Mouse (Mus musculus) intestine, embryonic 16.5 days (tissue): ENCODE data around the gene Cdc25b. TPM values are rescaled to one million over a fixed set of nuclear protein-coding genes. Genes with fewer than 3 reads are reported as not detected.

Experiments
- ATAC-seq: fragments of 200-750 bp; cut with Nextera tagmentation; 2 replicates; pipeline ENCODE4 v1.8.0; 2017; ENCODE audit warnings: moderate TSS enrichment, moderate library complexity
- H3K27ac ChIP-seq: fragments of 300-500 bp; sonication (generic); 2 replicates; pipeline ENCODE4 v1.5.1; 2014; ENCODE audit warnings: mild to moderate bottlenecking, low read length
- H3K27me3 ChIP-seq: fragments of 300-500 bp; sonication (generic); replicated peaks from 2 replicates; pipeline ENCODE4 v1.6.1; 2014; ENCODE audit warnings: low read length, control low read depth, mixed read lengths; ENCODE audit not compliant: control insufficient read depth, insufficient read depth
- H3K36me3 ChIP-seq: fragments of 300-500 bp; sonication (generic); 2 replicates; pipeline ENCODE4 v1.6.1; 2014; ENCODE audit warnings: low read length, control low read depth; ENCODE audit not compliant: control insufficient read depth, insufficient read depth
- H3K4me1 ChIP-seq: fragments of 300-500 bp; sonication (generic); 2 replicates; pipeline ENCODE4 v1.6.1; 2014; ENCODE audit warnings: low read length, control low read depth, mixed read lengths; ENCODE audit not compliant: control insufficient read depth, insufficient read depth
- H3K4me2 ChIP-seq: fragments of 300-500 bp; sonication (generic); 2 replicates; pipeline ENCODE4 v1.6.1; 2014; ENCODE audit warnings: low read depth, low read length, control low read depth
- H3K4me3 ChIP-seq: fragments of 300-500 bp; sonication (generic); 2 replicates; pipeline ENCODE4 v1.5.1; 2014; ENCODE audit warnings: mild to moderate bottlenecking, low read length
- H3K9ac ChIP-seq: fragments of 300-500 bp; sonication (generic); 2 replicates; pipeline ENCODE4 v1.6.1; 2014; ENCODE audit warnings: low read depth, low read length
- H3K9me3 ChIP-seq: fragments of 300-500 bp; sonication (generic); 2 replicates; pipeline ENCODE4 v1.6.1; 2016; ENCODE audit warnings: low read length, control low read depth; ENCODE audit not compliant: control insufficient read depth
- WGBS: fragments of 180-500 bp; shearing (Covaris S2); extraction: QIAGEN DNeasy Blood & Tissue Kit; methylation state at CpG from one replicate; pipeline ENCODE4 v1.1.7; 2014; 5-methylcytosine and 5-hydroxymethylcytosine counted together
- polyA plus RNA-seq: library from polyadenylated mRNA; unstranded; fragments of >200 nt; fragmentation: Nextera tagmentation; extraction: Ambion mirVana; gene quantifications from 2 replicates; pipeline ENCODE4 v1.2.1, GENCODE M21; 2015

Gene Cdc25b
- polyA plus RNA-seq, 1 experiment from 2014 or later, result 46.4 TPM

DNA sequence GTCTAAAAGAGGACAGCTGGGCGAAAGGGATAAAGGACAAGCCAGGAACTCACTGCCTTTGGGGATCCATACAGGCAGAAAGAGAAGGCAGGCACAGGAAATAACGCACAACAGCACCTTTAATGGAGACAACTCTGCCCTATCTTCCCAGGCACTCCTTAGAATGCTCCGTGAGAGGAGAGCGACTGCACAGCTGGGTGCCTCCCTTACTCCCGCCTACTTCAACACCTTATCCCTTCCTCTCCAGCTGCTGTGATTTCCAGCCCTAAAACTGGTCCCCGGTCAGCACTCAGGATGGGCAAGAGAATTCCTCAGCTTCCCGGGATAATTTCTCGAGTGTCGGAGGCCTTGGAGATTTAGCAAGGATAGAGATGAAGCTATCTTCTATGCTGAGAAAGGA is 15.8 kb upstream of the Cdc25b start:
- Histone ChIP-seq H3K27me3 (peaks cover 5% of the 10 kb centered on the region; the same call in 1 of the 2 replicates), H3K36me3 (no peaks in the 10 kb centered on the region), H3K9ac (peak overlapping the region; percentile 46; the same call in 1 of the 2 replicates), H3K27ac (no peak overlapping the region), H3K4me3 (peak overlapping the region; percentile 26; the same call in 1 of the 2 replicates), H3K9me3 (no peaks in the 10 kb centered on the region), H3K4me1 (peaks cover 13% of the 10 kb centered on the region; the same call in 1 of the 2 replicates), H3K4me2 (peak overlapping the region; percentile 52)
- whole genome bisulfite sequencing, result 37% methylated on average over 9 of the region's 9 CpGs
- no peak for ATAC-seq

GRCm38 (mm10) chr2:131171401-131172104 is 15.2 kb upstream of the Cdc25b start:
- WGBS, result 18% methylated on average over 43 of the region's 43 CpGs
- Histone ChIP-seq H3K27ac (no peak overlapping the region), H3K4me3 (peak overlapping the region; percentile 26; the same call in 1 of the 2 replicates), H3K27me3 (peaks cover 5% of the 10 kb centered on the region; the same call in 1 of the 2 replicates), H3K4me2 (peak overlapping the region; percentile 52), H3K36me3 (no peaks in the 10 kb centered on the region), H3K4me1 (peaks cover 16% of the 10 kb centered on the region; the same call in 1 of the 2 replicates), H3K9me3 (no peaks in the 10 kb centered on the region), H3K9ac (peak overlapping the region; percentile 46)
- ATAC-seq, result no peak

- Histone ChIP-seq H3K4me2 (no peak overlapping the region), H3K4me1 (peaks cover 23% of the 10 kb centered on the region), H3K27me3 (peaks cover 5% of the 10 kb centered on the region; the same call in 1 of the 2 replicates), H3K9ac (no peak overlapping the region), H3K27ac (no peak overlapping the region), H3K36me3 (no peaks in the 10 kb centered on the region; the same call in 1 of the 2 replicates), H3K4me3 (no peak overlapping the region), H3K9me3 (no peaks in the 10 kb centered on the region)
- WGBS, result 53% methylated on average over 9 of the region's 9 CpGs
- ATAC-seq, result no peak
Observed at GRCm38 (mm10) chr2:131172322-131172721, 14.4 kb upstream of the Cdc25b start.

DNA sequence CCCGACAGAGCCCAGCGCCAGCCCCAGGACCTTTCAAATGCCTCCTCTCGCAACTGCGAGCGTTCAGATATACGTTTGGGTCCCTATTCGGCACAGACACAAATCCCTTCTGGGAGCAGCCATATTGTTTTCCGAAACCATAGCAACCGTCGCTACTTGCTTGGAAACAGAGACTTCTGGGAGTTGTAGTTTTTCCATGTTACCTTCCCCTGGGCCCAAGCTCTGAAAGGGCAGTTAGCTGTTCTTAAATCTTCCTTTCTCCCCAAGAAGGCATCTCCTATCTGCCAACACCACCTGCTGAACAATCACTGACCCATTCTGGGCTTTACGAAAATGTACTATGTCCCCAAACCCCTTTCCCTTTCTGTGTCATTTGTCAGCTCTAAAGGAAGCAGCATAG is 12.0 kb upstream of the Cdc25b start:
- no peaks in the 10 kb centered on the region for H3K9me3 ChIP-seq
- peaks cover 40% of the 10 kb centered on the region for H3K4me1 ChIP-seq
- 6% methylated on average over 11 of the region's 11 CpGs for WGBS
- ATAC-seq, result no peak
- peaks cover 5% of the 10 kb centered on the region; the same call in 1 of the 2 replicates for H3K27me3 ChIP-seq
- H3K27ac ChIP-seq, result no peak overlapping the region
- no peaks in the 10 kb centered on the region; the same call in 1 of the 2 replicates for H3K36me3 ChIP-seq
- H3K9ac ChIP-seq, result no peak overlapping the region
- peak overlapping the region; percentile 74 for H3K4me2 ChIP-seq
- peak overlapping the region; percentile 44 for H3K4me3 ChIP-seq

- Histone ChIP-seq H3K4me1 (peaks cover 40% of the 10 kb centered on the region), H3K36me3 (no peaks in the 10 kb centered on the region; the same call in 1 of the 2 replicates), H3K27me3 (peaks cover 5% of the 10 kb centered on the region; the same call in 1 of the 2 replicates), H3K4me3 (peak overlapping the region; percentile 15; the same call in 1 of the 2 replicates), H3K9me3 (no peaks in the 10 kb centered on the region), H3K4me2 (peak overlapping the region; percentile 43; the same call in 1 of the 2 replicates), H3K9ac (0 out of 2 replicates have a peak overlapping the region, but pooled peaks have one; percentile 45), H3K27ac (peak overlapping the region; percentile 88)
- WGBS, result 65% methylated on average over 3 of the region's 3 CpGs
- no peak for ATAC-seq
Observed at GRCm38 (mm10) chr2:131175286-131175944, 11.3 kb upstream of the Cdc25b start.

DNA sequence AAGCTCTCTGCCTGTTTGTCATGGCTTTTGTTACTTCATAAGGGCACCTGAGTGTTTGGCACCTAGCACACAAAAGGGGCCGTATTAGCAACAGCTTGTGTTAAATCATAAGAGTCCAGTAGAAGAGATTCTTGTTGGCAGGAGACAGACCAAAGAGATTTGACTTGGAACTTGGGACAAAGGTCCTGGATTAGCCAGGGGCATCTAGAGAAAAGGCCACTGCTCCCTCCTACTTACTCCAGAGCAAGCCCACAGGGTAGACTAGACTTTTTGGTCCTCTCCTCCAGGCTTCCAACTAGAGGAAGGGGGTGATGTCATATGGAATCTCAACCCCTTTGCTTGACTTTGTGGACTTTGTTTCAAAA is 10.8 kb upstream of the Cdc25b start:
- H3K9ac ChIP-seq, result peak overlapping the region; percentile 45
- peaks cover 38% of the 10 kb centered on the region for H3K4me1 ChIP-seq
- ATAC-seq, result no peak
- H3K27me3 ChIP-seq, result peaks cover 5% of the 10 kb centered on the region; the same call in 1 of the 2 replicates
- H3K4me2 ChIP-seq, result peak overlapping the region; percentile 43
- peak overlapping the region; percentile 88 for H3K27ac ChIP-seq
- no peaks in the 10 kb centered on the region for H3K9me3 ChIP-seq
- peak overlapping the region; percentile 15; the same call in 1 of the 2 replicates for H3K4me3 ChIP-seq
- 80% methylated on average over 1 of the region's 1 CpGs for WGBS
- no peaks in the 10 kb centered on the region; the same call in 1 of the 2 replicates for H3K36me3 ChIP-seq

GRCm38 (mm10) chr2:131176491-131176890 is 10.3 kb upstream of the Cdc25b start:
- peak overlapping the region; percentile 96 for H3K9ac ChIP-seq
- WGBS, result 42% methylated on average over 5 of the region's 5 CpGs
- peak; percentile 76 for ATAC-seq
- H3K9me3 ChIP-seq, result no peaks in the 10 kb centered on the region
- no peaks in the 10 kb centered on the region; the same call in 1 of the 2 replicates for H3K36me3 ChIP-seq
- peaks cover 36% of the 10 kb centered on the region for H3K4me1 ChIP-seq
- H3K4me3 ChIP-seq, result peak overlapping the region; percentile 84
- peaks cover 5% of the 10 kb centered on the region; the same call in 1 of the 2 replicates for H3K27me3 ChIP-seq
- H3K4me2 ChIP-seq, result peak overlapping the region; percentile 95
- H3K27ac ChIP-seq, result peak overlapping the region; percentile 90

DNA sequence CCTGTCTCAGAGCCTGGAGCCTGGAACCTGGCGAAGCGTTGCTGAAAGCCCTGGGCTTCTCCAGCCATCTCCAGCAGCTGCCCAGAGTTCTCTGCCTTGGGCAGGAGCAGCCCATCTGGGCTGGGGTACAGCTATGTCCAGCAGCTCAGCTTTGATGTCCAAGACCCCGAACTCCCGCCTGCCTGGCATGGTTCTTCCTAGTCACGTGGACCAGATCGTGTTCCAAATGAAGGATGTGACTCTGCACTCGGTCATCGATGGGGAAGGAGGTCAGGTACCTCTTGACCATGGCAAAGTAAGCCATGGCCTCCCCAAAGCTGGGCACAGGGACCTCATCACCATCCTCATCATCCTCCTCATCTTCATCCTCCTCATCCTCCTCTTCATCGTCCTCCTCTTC is 8.8 kb upstream of the Cdc25b start:
- Histone ChIP-seq H3K9me3 (no peaks in the 10 kb centered on the region), H3K4me1 (peaks cover 36% of the 10 kb centered on the region), H3K4me3 (peak overlapping the region; percentile 84), H3K4me2 (peak overlapping the region; percentile 95), H3K36me3 (no peaks in the 10 kb centered on the region; the same call in 1 of the 2 replicates), H3K27me3 (no peaks in the 10 kb centered on the region), H3K27ac (peak overlapping the region; percentile 90), H3K9ac (peak overlapping the region; percentile 96)
- ATAC-seq, result no peak
- 59% methylated on average over 9 of the region's 9 CpGs for WGBS

GRCm38 (mm10) chr2:131178828-131179245 is 7.9 kb upstream of the Cdc25b start:
- peaks cover 36% of the 10 kb centered on the region for H3K4me1 ChIP-seq
- ATAC-seq, result no peak
- peak overlapping the region; percentile 95 for H3K4me2 ChIP-seq
- no peaks in the 10 kb centered on the region for H3K9me3 ChIP-seq
- WGBS, result 22% methylated on average over 26 of the region's 26 CpGs
- H3K27ac ChIP-seq, result peak overlapping the region; percentile 97
- peak overlapping the region; percentile 96 for H3K9ac ChIP-seq
- peak overlapping the region; percentile 84 for H3K4me3 ChIP-seq
- H3K36me3 ChIP-seq, result no peaks in the 10 kb centered on the region; the same call in 1 of the 2 replicates
- H3K27me3 ChIP-seq, result no peaks in the 10 kb centered on the region
